Mouse (Mus musculus) monocyte, adult 2 months (primary cell): ENCODE results near the gene Nubpl.

ENCODE experiments used
- DNase-seq, 2 experiments: peaks; one replicate each; pipeline ENCODE4 v3.0.0; 2022; ENCODE audit warnings: low spot score in 2 of 2, low read depth in 1 of 2

Gene Nubpl

GRCm38 (mm10) chr12:52242712-52243111 is 145.2 kb downstream of the Nubpl start:
- no peak for DNase-seq

- DNase-seq, result no peak
These were observed 149.9 kb downstream of the Nubpl start for GRCm38 (mm10) chr12:52247438-52247837.

- no peak for DNase-seq
These were observed 151.0 kb downstream of the Nubpl start for GRCm38 (mm10) chr12:52248531-52248930.

- no peak for DNase-seq
These were observed 156.6 kb downstream of the Nubpl start for GRCm38 (mm10) chr12:52254089-52254488.

GRCm38 (mm10) chr12:52268131-52268530 is 170.6 kb downstream of the Nubpl start:
- no peak for DNase-seq

- no peak for DNase-seq
These were observed 175.3 kb downstream of the Nubpl start for GRCm38 (mm10) chr12:52272828-52273227.

GRCm38 (mm10) chr12:52276320-52276719 is 178.8 kb downstream of the Nubpl start:
- DNase-seq, result no peak

- no peak for DNase-seq
These were observed 183.7 kb downstream of the Nubpl start for GRCm38 (mm10) chr12:52281232-52281631.

- no peak for DNase-seq
These were observed 186.9 kb downstream of the Nubpl start for GRCm38 (mm10) chr12:52284471-52284870.

GRCm38 (mm10) chr12:52286802-52287201 is 189.3 kb downstream of the Nubpl start:
- DNase-seq, result no peak

GRCm38 (mm10) chr12:52288537-52288936 is 191.0 kb downstream of the Nubpl start:
- no peak for DNase-seq

GRCm38 (mm10) chr12:52288941-52289567 is 191.5 kb downstream of the Nubpl start:
- no peak for DNase-seq

GRCm38 (mm10) chr12:52289594-52289993 is 192.1 kb downstream of the Nubpl start:
- DNase-seq, result no peak

GRCm38 (mm10) chr12:52293931-52294330 is 196.4 kb downstream of the Nubpl start:
- DNase-seq, result no peak

- DNase-seq, result no peak
These were observed 200.5 kb downstream of the Nubpl start for GRCm38 (mm10) chr12:52297988-52298387.

- DNase-seq, result no peak
These were observed 201.1 kb downstream of the Nubpl start for GRCm38 (mm10) chr12:52298683-52299082.

- DNase-seq, result no peak
These were observed 205.4 kb downstream of the Nubpl start for GRCm38 (mm10) chr12:52302961-52303360.

GRCm38 (mm10) chr12:52306348-52306747 is 208.8 kb downstream of the Nubpl start:
- DNase-seq, result no peak

- no peak for DNase-seq
These were observed 209.9 kb downstream of the Nubpl start for GRCm38 (mm10) chr12:52307331-52307982.

GRCm38 (mm10) chr12:52308628-52309027 is 211.1 kb downstream of the Nubpl start:
- no peak for DNase-seq

- DNase-seq, result no peak
These were observed 217.3 kb downstream of the Nubpl start for GRCm38 (mm10) chr12:52314818-52315217.

GRCm38 (mm10) chr12:52317635-52318034 is 220.1 kb downstream of the Nubpl start:
- DNase-seq, result no peak

GRCm38 (mm10) chr12:52318426-52318825 is 220.9 kb downstream of the Nubpl start:
- no peak for DNase-seq
